Mouse (Mus musculus) T-cell, adult 66 days (primary cell): ENCODE results near the gene Ptch2. TPM values are rescaled to one million over a fixed set of nuclear protein-coding genes. Genes with fewer than 3 reads are reported as not detected.

Experiments used
- total RNA-seq, 2 experiments: library from RNA; stranded (reverse); gene quantifications; 3 replicates in 1 of 2; 4 replicates in 1 of 2; pipeline ENCODE4 v1.2.4; 2023

Gene Ptch2
- total RNA-seq, result under 1 TPM in 1 of 2 experiments, not detected in 1; 0.12 TPM

DNA sequence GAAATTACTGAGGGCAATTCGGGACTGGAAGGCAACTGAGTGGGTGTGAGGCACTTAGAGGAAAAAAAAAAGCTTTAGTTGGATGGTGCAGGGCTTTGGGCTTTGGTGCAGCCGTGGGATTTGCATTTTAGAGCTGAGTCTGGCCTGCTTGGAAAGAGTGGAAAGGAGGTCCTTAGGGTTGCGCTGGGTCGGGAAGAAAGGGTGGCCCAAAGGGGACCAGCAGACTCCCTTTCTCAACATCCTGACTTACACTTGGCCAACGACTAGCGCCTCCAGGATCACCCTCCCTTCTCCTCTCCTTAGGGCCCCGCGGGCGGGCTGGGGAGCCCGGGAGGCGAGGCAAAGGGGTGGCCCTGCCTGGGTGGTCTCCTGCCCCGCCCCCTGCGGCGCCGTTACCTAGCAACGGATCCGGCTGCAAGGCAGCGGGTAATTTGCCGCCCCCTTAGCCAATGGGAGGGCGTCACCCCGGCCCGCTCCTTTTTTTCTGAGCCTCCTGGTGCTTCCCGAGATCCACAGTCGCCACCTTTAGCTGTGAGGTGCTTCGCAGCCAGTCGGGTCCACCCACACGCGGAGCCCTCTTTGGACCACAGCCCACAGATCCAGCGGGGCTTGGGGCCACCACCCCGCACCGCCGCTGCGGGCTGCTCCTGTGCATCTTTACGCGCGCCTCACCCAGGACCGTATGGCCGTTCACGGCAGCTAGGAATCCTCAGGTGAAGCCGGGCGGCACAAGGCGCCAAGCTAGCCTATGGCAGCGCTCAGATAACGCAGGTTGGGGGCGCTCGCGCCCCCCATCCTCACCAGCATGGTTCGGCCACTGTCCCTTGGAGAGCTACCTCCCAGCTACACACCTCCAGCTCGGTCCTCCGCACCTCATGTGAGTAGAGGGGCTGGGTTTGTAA is at the start of gene Ptch2:
TSS of gene Ptch2 (plus strand) at position 525 of the 902 bp plus-strand sequence.

GRCm38 (mm10) chr4:117125348-117125909 is 29.6 kb downstream of the Ptch2 start, which contains the start of gene Btbd19:
TSS of gene Btbd19 (minus strand) at chr4:117125725.

DNA sequence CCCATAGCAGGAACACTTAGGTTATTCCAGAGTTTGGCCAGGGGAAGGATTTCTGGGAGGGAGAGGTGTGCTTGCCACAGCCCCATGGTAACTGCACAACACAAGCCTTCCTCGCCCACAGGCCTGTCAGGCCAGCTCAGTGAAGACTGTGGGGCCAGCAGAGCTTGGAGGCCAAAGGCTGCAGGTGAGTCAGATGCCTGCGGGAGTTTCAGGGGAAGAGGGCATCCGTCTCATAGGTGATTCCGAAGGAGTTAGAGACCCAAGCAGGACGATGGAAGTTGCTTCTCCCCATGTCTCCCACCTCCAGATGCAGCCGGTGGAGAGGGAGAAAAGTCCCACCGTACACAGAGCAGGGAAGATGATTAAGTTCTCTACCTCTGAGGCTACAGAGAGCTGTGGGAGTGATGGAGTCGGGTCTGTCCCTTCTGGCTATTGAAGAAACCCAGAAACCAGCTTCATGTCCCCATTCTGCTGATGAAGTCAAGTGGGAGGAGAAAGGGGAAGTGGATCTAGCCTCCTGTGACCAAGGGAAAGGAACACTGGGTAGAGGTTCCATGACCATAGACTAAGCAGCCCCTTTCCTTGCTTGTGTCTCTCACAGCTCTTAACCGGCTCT is 30.9 kb downstream of the Ptch2 start, which contains the start of gene Tctex1d4:
TSS of gene Tctex1d4 (plus strand) at position 120 of the 616 bp plus-strand sequence.

GRCm38 (mm10) chr4:117133817-117134600 is 38.1 kb downstream of the Ptch2 start, which contains the start of gene Plk3:
TSS of gene Plk3 (minus strand) at chr4:117133963.

DNA sequence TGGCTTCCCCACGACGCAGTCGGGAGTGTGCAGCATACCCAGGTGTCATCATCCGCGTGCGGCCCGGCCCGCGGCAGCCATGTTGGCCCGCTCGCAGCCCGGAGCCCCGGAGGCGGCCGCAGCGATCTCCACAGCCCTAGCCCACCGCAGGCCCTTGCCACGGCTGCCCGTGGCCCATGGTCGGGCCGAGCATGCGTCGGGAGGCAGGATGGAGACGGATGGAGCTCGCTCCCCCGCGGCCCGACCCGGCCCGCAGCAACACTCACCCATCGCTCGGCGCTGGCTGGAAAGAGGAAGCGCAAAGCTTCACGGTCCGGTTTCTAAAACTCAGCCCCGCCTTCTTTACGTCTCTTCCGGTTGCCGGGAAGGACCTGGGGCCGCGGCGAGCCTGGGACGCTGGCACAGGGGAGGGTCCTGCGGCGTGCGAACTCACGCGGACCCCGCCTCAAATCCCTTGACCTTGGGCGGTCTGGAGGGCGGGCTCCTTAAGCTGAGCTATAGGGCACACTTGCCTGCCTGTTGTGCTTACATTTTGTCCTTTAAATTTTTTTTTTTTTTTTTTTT is 60.0 kb downstream of the Ptch2 start, which contains the start of gene Rps8:
TSS of gene Rps8 (minus strand) at position 452 of the 564 bp plus-strand sequence.

Other genes starting within 250 kb of the Ptch2 start
- gene Zswim5, start 218.7 kb upstream of the Ptch2 start, total RNA-seq, result under 1 TPM in 1 of 2 experiments, not detected in 1; 0.24 TPM
- gene Urod, start 101.7 kb upstream of the Ptch2 start, total RNA-seq, result 10 to 100 TPM; 59.0 to 60.5 TPM
- 10 to 100 TPM; 42.2 to 52.6 TPM for gene Hectd3, start 100.8 kb upstream of the Ptch2 start, total RNA-seq
- gene Eif2b3, start 76.7 kb upstream of the Ptch2 start, total RNA-seq, result 10 to 100 TPM; 25.4 to 27.5 TPM
- gene Btbd19, start 29.6 kb downstream of the Ptch2 start, total RNA-seq, result 10 to 100 TPM; 28.6 to 36.8 TPM
- gene Tctex1d4, start 30.7 kb downstream of the Ptch2 start, total RNA-seq, result not detected
- gene Plk3, start 37.9 kb downstream of the Ptch2 start, total RNA-seq, result 10 to 100 TPM; 41.5 to 51.3 TPM
- 1,000 to 10,000 TPM; 2,977 to 3,023 TPM for gene Rps8, start 60.2 kb downstream of the Ptch2 start, total RNA-seq
- 1 to 10 TPM in 1 of 2 experiments, under 1 TPM in 1; 0.71 to 2.8 TPM for gene Kif2c, start 86.6 kb downstream of the Ptch2 start, total RNA-seq
- gene Tmem53, start 155.9 kb downstream of the Ptch2 start, total RNA-seq, result not detected
- not detected for gene Armh1, start 156.1 kb downstream of the Ptch2 start, total RNA-seq